Mouse (Mus musculus) G1E-ER4 (cell line): ENCODE data around the gene Smad3. TPM values are rescaled to one million over a fixed set of nuclear protein-coding genes. Genes with fewer than 3 reads are reported as not detected.

Experiments
- GATA1 ChIP-seq: IDR thresholded peaks from one replicate; pipeline ENCODE4 v1.8.0; 2012; ENCODE audit warnings: low read length, inconsistent platforms
- polyA plus RNA-seq: library from polyadenylated mRNA; stranded (reverse); fragments of >175 nt; gene quantifications from 2 replicates; pipeline ENCODE4 v1.2.3, GENCODE M21; 2012

Smad3 gene
- polyA plus RNA-seq, 1 experiment: not detected

GRCm38 (mm10) chr9:63720715-63721114, 37.1 kb downstream of the Smad3 start:
- no peak for TF ChIP-seq GATA1

GRCm38 (mm10) chr9:63719770-63720440, 37.9 kb downstream of the Smad3 start:
- TF ChIP-seq GATA1: no peak

GRCm38 (mm10) chr9:63718735-63719358, 38.9 kb downstream of the Smad3 start:
- no peak for TF ChIP-seq GATA1

GRCm38 (mm10) chr9:63718170-63718569, 39.6 kb downstream of the Smad3 start:
- no peak for TF ChIP-seq GATA1

- TF ChIP-seq GATA1: no peak
Observed at GRCm38 (mm10) chr9:63717474-63718005, 40.3 kb downstream of the Smad3 start.

GRCm38 (mm10) chr9:63716150-63717138, 41.4 kb downstream of the Smad3 start:
- no peak for TF ChIP-seq GATA1

GRCm38 (mm10) chr9:63714572-63714971, 43.2 kb downstream of the Smad3 start:
- TF ChIP-seq GATA1: no peak

GRCm38 (mm10) chr9:63712838-63713237, 45.0 kb downstream of the Smad3 start:
- no peak for TF ChIP-seq GATA1

- no peak for TF ChIP-seq GATA1
Observed at GRCm38 (mm10) chr9:63711580-63712230, 46.1 kb downstream of the Smad3 start.

- TF ChIP-seq GATA1: no peak
Observed at GRCm38 (mm10) chr9:63709857-63710256, 47.9 kb downstream of the Smad3 start.

- TF ChIP-seq GATA1: no peak
Observed at GRCm38 (mm10) chr9:63709266-63709665, 48.5 kb downstream of the Smad3 start.

GRCm38 (mm10) chr9:63707816-63708588, 49.8 kb downstream of the Smad3 start:
- TF ChIP-seq GATA1: no peak

- no peak for TF ChIP-seq GATA1
Observed at GRCm38 (mm10) chr9:63706152-63706733, 51.6 kb downstream of the Smad3 start.

- TF ChIP-seq GATA1: no peak
Observed at GRCm38 (mm10) chr9:63704979-63705751, 52.6 kb downstream of the Smad3 start.
